Mouse (Mus musculus): ENCODE results near the gene Prx.
A peak's percentile ranks its signal among the peaks of the same experiment; 100 is the strongest.

The Prx gene

GRCm38 (mm10) chr7:27523805-27524204 lies 24.7 kb downstream of the Prx start:
- no peak for DNase-seq (ENCODE audit: low read depth)

GRCm38 (mm10) chr7:27526039-27526827 lies 27.1 kb downstream of the Prx start:
- peak; percentile 88 for DNase-seq (ENCODE audit: low read depth)

DNA sequence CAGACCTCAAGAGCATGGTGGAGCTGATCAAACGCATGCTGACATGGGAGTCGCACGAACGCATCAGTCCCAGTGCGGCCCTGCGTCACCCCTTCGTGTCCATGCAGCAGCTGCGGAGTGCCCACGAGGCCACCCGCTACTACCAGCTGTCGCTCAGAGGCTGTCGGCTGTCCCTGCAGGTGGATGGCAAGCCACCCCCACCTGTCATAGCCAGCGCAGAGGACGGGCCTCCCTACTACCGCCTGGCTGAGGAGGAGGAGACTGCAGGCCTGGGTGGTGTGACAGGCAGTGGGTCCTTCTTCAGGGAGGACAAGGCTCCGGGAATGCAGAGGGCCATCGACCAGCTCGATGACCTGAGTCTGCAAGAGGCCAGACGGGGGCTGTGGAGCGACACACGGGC lies 29.9 kb downstream of the Prx start:
- no peak for DNase-seq (ENCODE audit: low read depth)

DNA sequence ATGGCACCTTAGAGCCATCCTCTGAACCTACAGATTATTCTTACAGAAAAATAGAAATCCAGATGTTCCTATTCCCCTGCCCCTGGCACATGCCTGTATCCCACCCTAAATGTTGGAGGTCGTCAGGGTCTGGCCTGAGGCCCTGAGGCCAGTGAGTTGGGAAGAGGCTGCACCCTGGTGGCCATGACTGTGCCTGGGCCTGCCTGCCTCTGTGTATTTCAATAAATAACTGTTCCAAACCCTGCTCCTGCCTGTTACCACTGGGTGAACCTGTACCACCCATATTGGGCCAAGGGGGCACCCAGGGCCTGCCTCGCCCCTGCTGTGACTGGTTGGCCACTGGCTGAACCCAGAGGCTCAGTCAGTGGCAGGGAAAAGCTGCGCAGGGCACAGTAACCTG lies 31.8 kb downstream of the Prx start:
- DNase-seq (ENCODE audit: low read depth), result no peak

GRCm38 (mm10) chr7:27531707-27532106 lies 32.6 kb downstream of the Prx start:
- DNase-seq (ENCODE audit: low read depth), result no peak

DNA sequence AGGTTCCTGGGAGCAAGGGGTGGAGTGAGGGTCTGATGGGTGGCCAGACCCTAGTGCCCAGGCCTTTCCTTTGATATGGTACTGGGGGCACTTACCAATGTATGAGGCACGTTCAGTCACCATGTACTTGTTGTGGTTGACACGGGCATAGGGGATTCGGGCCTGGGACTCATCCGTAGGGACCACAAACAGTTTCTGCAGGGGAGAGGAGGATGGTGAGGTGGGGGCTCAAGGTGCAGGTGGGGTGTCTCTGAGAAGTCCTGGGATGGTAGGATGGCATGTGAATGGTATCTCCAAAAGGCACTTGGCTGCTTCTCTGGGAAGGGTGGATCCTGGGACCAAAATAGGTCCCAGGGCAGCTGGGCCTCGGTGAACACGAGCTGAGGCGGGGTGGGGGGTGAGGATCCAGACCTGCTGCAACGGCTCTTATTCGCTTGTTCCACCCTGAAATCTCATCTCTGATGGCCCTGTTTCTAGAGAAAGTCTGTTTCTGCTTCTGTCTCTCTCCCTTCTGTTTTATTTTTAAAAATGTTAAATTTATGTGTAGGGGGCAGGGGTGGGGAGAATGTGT lies 33.4 kb downstream of the Prx start:
- DNase-seq (ENCODE audit: low read depth), result no peak

- DNase-seq (ENCODE audit: low read depth), result peak; percentile 79
Measured at GRCm38 (mm10) chr7:27535386-27535785, 36.3 kb downstream of the Prx start.

DNA sequence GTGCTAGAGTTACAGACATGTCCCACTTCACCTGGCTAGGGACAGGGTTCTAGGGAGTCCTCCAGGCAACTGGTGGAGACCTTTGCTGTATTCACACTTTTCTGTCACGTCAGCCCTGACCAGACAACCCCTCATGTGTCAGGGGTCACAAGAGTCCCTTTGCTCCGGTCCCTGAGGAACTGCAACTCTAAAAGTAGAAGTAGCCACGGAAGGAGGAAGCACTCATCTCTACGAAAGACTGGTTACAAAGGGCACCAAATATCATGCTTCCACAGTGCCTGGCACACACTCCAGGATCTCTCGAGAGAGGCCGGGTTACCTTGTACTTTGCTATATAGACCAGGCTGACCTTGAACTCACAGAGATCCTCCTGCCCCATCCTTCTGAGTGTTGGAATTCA lies 37.5 kb downstream of the Prx start:
- no peak for DNase-seq (ENCODE audit: low read depth)

DNA sequence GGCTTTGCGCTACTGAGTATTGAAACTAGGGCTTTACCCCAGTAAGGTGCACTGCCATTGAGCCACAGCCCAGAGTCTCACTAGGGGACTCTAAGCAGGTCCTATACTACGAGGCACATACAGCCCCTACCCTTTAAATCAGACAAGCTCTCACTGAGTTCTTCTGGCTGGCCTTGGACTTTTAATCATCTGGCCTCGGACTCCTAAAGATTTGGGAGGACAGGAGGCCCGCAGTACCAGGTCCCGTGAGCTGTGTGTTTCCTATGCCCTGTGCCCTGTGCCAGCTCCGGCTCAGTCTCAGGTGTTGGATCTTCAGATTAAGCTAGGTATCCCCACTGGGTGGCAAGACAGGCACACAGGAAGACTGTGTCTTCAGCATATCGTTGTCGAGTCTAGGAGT lies 38.9 kb downstream of the Prx start:
- no peak for DNase-seq (ENCODE audit: low read depth)

GRCm38 (mm10) chr7:27538797-27539196 lies 39.7 kb downstream of the Prx start:
- no peak for DNase-seq (ENCODE audit: low read depth)

- DNase-seq (ENCODE audit: low read depth), result peak; percentile 51
Measured at GRCm38 (mm10) chr7:27540521-27540920, 41.4 kb downstream of the Prx start.

DNA sequence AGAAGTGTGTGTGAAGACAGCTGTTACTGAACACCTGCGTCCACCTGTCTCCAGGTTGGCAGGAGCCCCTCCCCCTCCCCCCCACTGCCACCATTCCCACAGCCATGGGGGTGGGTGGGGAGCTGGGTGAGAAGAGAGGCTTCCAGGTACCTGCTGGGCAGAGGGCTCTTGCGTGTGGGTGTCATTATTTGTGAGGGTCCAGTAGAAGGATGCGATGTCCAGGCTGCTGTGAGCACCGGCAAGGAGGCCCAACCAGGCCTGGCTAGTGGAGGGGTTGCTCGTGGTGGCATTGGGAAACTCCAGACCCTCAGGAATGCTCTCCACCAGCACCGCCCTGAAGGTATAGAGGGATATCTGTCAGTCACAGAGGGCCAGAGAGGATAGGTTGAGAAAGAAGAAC lies 41.8 kb downstream of the Prx start:
- DNase-seq (ENCODE audit: low read depth), result no peak

DNA sequence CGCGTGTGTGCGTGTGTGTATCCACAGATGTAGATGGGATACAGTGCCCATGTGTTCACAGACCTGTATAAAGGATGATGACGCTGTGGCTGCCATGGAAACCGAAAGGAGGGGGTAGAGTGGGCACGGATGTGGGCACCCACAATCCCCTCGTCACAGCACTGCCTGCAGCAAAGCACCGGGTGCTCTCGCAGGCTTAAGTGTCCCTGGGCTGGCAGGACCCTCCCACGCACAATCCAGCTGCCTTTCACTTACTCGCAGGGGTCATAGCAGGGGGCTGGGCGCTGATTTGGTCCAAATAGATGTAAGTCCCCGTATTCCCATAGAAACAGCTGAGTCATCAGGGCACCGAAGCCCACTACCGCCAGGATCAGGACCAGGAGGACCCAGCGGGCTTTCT lies 42.3 kb downstream of the Prx start:
- no peak for DNase-seq (ENCODE audit: low read depth)

- DNase-seq (ENCODE audit: low read depth), result no peak
Measured at GRCm38 (mm10) chr7:27541922-27542321, 42.8 kb downstream of the Prx start.

DNA sequence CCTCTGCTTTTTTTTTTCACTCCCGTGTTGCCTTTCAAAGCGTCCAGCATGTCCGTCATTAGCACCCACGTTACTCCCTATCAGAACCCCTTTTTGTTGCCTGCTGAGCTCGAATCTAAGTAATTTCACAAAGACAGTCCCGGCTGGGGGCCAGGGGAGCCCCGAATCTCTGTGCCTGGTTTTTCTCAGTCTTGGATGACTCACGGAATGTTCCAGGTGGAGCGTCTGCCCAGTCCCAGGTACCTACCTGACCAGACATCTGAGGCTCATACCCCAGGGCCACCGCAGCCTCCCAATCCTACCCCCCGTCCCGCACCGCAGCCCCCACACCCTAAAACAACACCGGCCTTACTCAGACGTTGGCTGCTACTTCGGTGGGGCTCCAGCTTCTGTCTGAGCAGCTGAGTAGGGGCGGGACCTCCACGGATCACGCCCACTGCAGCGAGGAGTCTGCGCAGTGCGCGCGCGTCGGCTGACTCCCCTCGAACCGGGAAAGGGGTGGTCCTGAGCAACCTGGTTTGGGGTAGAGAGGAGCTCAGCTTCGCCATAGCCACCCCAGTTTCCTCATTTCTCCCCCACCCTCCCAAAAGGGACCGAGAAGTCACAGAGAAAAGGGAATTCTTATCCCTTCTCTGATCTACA lies 43.4 kb downstream of the Prx start:
- peak; percentile 63 for DNase-seq (ENCODE audit: low read depth)

- DNase-seq (ENCODE audit: low read depth), result no peak
Measured at GRCm38 (mm10) chr7:27543065-27543464, 43.9 kb downstream of the Prx start.

DNA sequence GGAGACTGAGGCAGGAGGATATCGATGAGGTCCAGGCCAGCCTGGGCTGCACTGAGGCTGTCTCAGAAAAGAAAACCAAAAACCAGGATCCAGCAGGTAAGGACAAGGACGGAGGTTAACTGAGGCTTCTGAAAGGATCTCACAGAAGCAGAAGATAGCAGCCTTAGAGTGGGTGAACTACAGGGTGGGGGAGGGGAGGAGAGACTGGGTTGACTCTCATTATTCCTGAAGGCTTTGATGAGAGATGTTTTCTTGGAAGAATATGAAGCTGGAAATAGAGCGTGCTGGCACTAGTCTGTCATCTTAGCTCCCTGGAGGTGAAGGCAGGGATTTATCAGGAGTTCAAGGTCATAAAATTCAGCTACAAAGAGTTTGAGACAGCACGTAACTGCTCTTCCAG lies 44.7 kb downstream of the Prx start:
- DNase-seq (ENCODE audit: low read depth), result no peak

DNA sequence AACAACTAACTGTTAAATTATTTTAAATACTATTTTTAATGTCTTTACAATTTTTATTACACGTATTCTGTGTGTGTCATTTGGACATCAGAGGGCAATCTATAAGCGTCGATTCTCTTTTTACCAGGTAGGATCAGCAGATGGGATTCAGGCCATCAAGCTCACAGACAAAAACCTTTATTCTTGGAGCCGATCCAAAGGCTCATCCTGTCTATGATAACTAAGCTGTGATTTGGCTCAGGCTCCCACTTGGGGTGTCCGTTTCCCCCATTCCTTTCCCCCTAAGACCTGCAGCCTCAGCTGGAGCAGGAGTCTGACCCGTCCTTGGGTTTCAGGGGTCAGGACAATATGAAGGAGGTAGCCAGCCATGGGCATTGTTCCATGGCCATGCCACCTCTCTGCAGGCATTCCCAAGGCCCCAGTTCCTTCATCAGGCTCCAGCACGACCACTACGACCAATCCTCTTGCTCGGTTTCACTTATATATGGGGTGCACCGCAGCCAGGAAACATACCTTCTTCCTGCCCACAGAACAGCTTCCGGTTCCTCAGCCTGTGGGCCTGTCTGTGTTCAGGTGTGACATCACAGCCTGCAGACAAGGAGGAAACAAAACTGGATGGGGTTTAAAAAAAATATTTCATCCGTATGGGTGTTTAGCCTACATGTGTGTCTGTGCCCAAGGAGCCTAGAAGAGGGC lies 45.7 kb downstream of the Prx start:
- no peak for DNase-seq (ENCODE audit: low read depth)

DNA sequence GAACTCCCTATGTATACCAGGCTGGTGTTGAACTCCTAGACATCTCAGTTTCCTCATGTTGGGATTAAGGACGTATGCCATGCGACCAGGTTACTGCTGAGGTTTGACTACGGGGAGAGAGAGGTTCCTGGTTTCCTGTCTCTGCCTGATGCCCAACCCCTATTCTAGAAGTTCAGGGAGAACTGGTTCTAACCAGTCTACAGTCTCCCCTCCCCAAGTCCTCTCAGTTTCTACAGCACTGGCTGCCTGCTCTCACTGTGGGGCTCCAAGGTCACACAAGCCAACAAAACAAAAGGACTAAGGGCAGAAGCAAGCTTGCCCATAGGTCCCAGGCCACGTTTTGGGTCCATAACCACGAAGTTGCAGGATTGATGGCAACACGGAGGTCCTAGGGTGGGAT lies 50.5 kb downstream of the Prx start:
- no peak for DNase-seq (ENCODE audit: low read depth)

DNA sequence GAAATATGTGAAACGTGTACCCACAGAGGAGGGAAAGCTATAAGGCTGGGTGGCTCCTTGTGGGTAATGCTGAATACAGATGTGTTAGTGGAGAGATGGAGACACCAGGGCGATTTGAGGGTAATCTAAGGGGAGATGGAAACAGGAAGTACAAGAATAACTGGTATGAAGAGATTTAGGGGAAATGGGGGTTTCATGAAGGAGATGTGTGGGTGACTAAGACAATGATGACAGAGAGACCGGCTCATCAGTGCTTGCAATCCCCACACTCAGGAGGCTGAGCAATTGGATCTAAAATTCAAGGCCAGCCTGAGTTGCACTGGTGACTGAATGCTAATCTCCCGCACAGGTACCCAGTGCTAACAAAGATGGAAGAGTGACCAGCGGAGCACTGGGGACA lies 52.9 kb downstream of the Prx start:
- DNase-seq (ENCODE audit: low read depth), result no peak

- peak; percentile 90 for DNase-seq (ENCODE audit: low read depth)
Measured at GRCm38 (mm10) chr7:27552931-27553513, 53.9 kb downstream of the Prx start, which contains the start of the genes Pld3 and 2310022A10Rik. Gene Pld3 (minus strand): TSS chr7:27553218. Gene 2310022A10Rik (plus strand): TSS chr7:27553233.

DNA sequence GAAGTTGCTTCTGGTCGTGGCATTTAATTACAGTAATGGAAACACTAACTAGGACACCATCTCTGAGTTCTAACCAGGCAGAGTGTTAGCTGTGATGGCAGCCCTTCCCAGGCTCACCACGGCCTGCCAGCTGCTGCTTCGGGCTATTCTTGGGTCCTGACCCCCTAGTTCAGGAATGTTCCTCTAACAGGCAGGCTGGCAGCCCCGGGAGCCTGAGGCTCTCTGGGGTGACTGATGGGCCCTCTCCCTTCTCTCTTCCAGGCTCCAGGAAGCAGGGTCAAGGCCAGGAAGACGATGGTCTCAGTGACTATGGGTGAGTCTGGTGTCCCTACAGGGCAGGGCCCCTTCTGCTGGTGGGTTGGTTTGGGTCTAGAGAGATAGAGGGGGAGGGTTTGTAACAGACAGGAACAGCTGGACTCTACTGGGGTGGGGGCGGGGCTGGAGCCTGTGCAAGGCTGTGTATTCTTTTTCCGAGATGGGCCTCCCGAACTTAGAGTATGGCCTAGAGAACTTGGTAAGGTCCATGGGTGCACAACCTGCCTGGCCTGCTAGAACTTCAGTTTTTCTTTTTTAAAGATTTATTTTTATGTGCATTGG lies 61.3 kb downstream of the Prx start:
- DNase-seq (ENCODE audit: low read depth), result no peak

Measured in c-Kit-positive CD71-positive TER-119-negative erythroid progenitor cells, embryonic 14.5 days (primary cell).